Mouse (Mus musculus): Measurements from ENCODE around the gene Wdr81. TPM values are rescaled to one million over a fixed set of nuclear protein-coding genes. Genes with fewer than 3 reads are reported as not detected.
"Not testable (repeated sequence)": the region's sequence is repeated elsewhere in the genome, so short reads cannot be mapped to it uniquely, and the experiment has no call there.

Wdr81 gene
- total RNA-seq, 4 experiments from 2014 or later, result 19.3 to 21.7 (median 20.2) TPM

DNA sequence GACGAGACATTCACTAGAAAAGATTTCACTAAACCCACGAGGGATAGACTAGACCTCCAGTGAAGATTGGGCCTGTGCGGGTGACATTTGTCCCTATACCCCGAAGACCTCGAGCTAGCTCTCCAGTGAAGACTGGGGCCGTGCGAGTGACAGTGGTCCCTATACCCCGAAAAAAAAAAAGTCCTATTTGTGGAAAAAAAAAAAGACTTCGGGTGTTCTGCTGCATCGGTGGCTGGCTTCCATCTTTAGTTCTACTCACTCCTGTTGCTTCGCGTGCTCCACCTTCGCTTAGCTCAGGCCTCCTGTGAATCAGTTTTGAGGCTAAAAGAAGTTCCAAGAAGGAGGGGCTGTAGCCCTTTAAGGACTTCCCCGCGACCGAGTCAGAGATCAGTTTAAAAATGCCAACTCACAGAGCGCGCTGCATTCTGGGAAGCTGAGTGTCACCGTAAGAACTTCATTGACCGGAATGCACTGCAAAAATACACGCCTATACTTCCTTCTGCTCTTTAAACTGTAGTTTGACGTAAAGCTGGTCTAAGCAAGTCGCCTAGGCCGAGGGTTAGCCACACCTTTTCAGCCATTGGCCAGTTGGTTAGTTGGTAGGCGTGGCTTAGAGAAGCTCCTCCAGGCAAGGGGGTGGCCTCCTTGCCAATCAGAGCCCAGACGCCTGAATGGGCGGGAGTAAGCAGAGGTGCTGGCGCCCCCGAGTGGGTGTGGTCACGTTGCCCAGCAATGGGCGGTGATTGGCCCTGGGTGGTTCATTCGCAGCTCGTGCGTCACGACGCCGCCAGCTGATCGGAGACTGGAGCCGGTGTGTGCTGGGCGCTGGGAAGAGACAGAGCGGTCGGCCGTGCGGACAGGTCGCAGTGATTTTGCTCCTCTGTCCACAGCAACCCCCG, 6.6 kb upstream of the Wdr81 start, which contains the start of gene Tlcd2:
TSS of gene Tlcd2 (plus strand) at position 872 of the 899 bp plus-strand sequence.
- peak; percentile 100 for DNase-seq

DNA sequence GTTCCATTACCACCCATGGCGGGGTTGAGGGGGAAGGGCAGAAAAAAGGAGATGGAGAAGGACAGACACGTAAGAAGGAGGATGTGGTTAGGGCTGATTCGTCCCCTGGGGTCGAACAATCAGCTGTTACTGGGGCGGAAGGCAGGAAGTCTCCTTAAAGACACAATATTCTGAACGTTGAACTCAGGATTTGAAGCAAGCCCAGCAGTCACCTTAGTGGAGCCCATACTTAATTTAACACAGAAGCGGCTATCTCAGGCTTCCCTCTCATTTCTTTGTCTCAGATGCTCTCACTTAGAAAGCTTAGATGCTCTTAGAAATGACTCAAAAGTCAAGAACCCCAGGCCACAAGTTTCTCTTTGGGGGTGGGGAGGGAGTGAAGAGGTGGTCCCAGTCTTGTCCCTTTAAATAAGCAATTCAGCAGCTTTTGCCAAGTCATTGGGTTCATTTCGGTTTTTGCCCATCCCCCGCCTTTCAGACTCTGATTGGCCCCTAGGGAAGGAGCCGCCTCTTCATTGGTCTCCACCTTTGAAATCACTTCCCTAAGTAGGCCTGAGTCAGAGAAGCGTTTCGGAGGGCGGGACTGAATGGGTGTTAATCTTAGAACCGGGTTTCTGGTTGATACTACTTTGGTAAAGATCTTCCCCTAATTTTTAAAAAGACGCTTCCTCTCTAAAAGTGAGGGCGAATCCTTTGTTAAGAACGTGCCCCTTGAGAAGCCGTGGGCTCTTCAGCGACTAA, 5.8 kb upstream of the Wdr81 start:
- DNase-seq, result peak; percentile 93

DNA sequence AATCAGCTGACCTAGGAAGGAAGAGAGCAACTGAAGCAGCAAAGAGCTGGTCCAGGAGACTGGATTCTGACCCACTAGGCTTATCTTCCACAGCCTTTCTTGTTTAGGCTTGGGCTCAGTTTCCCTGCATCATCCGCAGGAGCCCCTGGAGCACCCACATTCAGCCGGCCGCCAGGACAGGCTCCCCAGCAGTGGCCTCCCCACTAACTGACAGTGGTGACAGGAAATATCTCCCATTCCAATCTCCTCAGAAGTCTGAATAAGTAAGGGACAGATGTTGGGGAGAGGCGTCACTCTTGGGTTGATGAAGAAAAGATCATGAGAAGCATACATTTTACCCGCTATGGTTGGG, 5.2 kb upstream of the Wdr81 start:
- DNase-seq, result no peak

GRCm38 (mm10) chr11:75459141-75459711, 4.7 kb upstream of the Wdr81 start:
- peak; percentile 58 for DNase-seq

- DNase-seq, result no peak
Observed at GRCm38 (mm10) chr11:75458628-75459041, 4.1 kb upstream of the Wdr81 start.

DNA sequence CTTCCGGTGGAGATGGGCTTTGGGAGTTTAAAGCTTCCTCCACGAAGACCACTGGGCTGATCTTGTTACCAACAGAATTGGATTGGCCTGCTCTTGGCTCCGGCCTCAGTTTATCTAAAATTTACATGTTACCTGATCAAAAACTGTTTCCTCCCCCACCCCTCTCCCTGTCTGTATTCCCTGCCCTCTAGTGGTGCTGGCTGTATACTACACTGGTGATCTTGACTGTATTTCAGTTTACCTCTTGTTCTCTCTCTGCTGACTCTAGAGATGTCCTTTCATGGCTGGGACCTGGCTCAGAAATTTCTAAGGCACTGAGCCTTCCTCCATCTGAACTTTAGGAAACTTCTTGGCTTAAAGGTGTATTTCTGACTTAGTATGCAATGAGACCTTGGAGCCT, 3.7 kb upstream of the Wdr81 start:
- no peak for DNase-seq

GRCm38 (mm10) chr11:75456440-75456871, 1.9 kb upstream of the Wdr81 start:
- DNase-seq, result no peak

DNA sequence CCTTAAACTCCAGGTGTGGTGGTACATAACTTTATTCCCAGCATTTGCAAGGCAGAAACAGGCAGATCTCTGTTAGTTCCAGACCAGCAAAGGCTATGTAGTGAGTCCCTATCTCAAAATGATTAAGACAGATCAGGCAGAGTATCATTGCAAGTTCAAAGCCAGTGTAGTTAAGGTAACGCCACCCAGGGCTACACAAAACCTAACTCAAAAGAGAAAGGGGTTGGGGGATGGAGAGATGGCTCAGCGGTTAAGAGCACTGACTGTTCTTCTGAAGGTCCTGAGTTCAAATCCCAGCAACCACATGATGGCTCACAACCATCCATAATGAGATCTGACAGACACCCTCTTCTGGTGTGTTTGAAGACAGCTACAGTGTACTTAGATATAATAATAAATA, 1.5 kb upstream of the Wdr81 start:
- not testable (repeated sequence) for DNase-seq

- DNase-seq, result no peak
Observed at GRCm38 (mm10) chr11:75455041-75455736, 672 bp upstream of the Wdr81 start.

- no peak for DNase-seq
Observed at GRCm38 (mm10) chr11:75452812-75453557, 1.5 kb downstream of the Wdr81 start.

- DNase-seq, result no peak
Observed at GRCm38 (mm10) chr11:75452081-75452480, 2.4 kb downstream of the Wdr81 start.

DNA sequence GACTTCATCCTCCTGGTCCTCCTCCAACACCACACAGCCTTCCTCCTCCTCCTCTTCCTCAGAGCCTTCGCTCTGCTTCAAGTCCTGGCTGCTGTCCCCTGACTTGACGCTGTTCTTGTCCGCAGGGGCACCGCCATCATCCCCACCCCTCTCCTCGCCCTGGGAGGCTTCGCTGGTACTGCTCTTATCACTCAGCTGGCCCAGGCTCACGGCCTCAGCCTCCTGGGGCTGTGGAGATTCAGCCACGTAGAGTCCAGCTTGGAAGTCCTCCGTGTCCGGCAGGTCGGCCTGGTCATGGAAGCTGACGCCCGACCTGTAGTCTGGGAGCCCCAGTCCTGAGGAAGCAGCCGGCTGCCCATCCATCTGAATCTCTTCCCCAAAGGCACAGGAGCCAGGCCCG, 3.6 kb downstream of the Wdr81 start:
- no peak for DNase-seq

- DNase-seq, result no peak
Observed at GRCm38 (mm10) chr11:75450304-75450908, 4.1 kb downstream of the Wdr81 start.

- DNase-seq, result no peak
Observed at GRCm38 (mm10) chr11:75449695-75450094, 4.8 kb downstream of the Wdr81 start.

GRCm38 (mm10) chr11:75448575-75448974, 5.9 kb downstream of the Wdr81 start:
- no peak for DNase-seq

DNA sequence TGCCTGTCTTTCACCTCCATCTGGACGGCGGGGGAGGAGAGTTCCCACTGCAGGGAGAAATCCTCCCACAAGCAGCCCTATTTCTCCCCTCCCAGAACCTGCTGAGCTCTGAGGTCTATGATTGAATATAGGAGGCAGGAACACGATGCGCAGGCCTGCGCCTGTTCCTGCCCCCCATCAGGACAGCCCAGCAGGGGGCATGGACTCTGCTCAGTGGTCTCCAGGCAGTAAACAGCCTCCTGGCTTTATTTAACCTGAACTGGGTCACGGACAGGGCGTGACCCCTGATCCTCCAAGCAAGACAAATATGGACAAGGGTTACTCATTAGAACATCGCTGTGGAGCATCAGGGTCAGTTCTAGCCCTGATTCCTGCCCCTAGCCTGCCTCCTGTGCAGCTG, 10.8 kb downstream of the Wdr81 start:
- DNase-seq, result no peak

DNA sequence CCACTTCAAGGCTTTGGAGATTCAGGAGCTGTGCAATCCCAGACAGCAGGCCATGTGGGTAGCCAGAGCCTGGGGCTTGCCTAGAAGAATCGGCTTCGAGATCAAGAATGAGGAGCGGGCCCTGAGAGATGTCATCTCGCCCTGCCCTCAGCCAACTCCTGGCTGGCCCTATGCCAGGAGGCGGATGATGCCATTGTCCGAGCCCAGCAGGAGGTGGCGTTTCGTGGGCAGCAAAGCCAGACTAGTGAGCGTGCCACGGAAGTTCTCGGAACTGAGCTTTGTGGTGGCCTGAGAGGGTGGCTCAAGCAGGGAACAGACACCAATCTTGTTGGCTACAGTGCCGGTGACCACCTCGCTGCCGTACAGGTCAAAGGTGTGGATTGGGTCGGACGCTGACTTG, 12.9 kb downstream of the Wdr81 start:
- no peak for DNase-seq

- no peak for DNase-seq
Observed at GRCm38 (mm10) chr11:75441034-75441433, 13.5 kb downstream of the Wdr81 start.

DNA sequence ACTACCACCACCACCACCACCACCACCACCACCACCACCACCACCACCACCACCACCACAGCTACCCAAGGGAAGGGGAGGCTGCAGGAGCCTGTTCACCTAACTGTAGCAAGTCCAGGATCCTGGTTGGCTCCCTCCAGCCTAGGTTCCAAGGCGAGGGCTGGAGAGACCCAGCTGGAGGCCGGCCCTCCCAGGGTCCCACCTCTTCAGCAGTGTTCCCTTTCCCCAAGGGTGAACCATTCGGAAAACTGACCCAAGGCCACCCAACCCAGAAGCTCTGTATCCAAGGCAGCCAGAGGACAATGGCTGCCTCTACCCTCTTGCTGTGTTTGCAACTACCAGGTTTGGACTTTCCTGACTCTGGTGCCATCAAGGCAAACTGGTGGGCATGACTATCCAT, 14.6 kb downstream of the Wdr81 start:
- DNase-seq, result no peak

DNA sequence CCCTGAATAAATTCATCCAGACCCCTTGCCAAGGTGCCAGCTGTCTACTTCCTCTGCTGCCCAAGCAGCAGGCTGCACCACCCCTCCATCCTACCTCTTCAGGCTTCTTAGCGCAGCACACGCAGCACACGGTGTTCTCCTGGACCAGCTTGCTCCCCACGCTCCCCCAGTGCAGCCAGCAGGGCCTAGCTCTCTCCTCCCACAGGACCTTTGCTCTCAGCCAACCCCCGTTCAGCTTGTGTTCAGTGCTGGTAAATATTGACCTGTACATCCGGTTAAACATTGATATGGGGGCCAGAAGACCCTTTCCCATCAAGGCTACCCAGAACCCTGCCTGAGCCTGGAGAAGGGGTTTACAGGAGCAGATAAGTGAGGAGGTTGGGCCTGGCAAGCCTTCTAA, 15.2 kb downstream of the Wdr81 start, which contains the start of gene Serpinf2:
TSS of gene Serpinf2 (minus strand) at position 229 of the 400 bp plus-strand sequence.
- DNase-seq, result no peak

DNA sequence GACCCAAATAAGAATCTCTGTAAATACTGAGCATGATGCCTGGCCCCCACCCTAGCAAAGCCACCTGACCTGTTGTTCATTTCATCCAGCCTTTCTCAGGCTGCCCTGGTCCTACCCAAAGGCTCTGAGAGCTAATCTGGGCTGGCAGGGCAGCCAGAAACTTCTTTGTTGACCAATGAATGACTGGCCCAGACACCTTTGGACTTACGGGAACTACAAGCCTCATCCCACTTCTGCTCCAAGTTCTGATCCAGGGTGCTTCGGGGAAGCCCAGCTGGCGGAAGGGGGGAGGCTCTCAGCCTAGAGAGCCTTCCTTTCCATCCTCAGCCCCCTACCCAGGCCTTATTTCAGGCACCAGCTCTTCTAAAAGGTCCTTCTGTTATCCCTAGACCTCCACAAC, 15.7 kb downstream of the Wdr81 start:
- no peak for DNase-seq

Measured in adrenal gland, adult 8-10 months (tissue).